Mouse (Mus musculus): ENCODE data around the gene Spats2l. TPM values are rescaled to one million over a fixed set of nuclear protein-coding genes. Genes with fewer than 3 reads are reported as not detected.

Spats2l gene
- 21.6 and 25.7 TPM in 2 replicates for polyA plus RNA-seq (2015; fragmentation: Nextera tagmentation; extraction: Ambion mirVana)

GRCm38 (mm10) chr1:57774001-57774667 is at the start of gene Spats2l:
Spats2l (plus strand) TSS chr1:57774162.

GRCm38 (mm10) chr1:57995432-57996132 is 221.6 kb downstream of the Spats2l start, which contains the start of gene Sgo2a:
Sgo2a (plus strand) TSS chr1:57995971.

Other genes with a start within 250 kb of the Spats2l start
- 10.7 and 11.2 TPM in 2 replicates for gene Sgo2a, start 221.8 kb downstream of the Spats2l start, polyA plus RNA-seq (2015; fragmentation: Nextera tagmentation; extraction: Ambion mirVana)
- gene Kctd18, start 244.8 kb downstream of the Spats2l start, polyA plus RNA-seq (2015; fragmentation: Nextera tagmentation; extraction: Ambion mirVana), result 6.1 and 8.4 TPM in 2 replicates